Mouse (Mus musculus): Measurements from ENCODE around the gene Ptpra. TPM values are rescaled to one million over a fixed set of nuclear protein-coding genes. Genes with fewer than 3 reads are reported as not detected.
"Not testable (repeated sequence)": the region's sequence is repeated elsewhere in the genome, so short reads cannot be mapped to it uniquely, and the experiment has no call there.

Gene Ptpra
- total RNA-seq, 2 experiments from 2014 or later, result 28.6 to 33.0 TPM

DNA sequence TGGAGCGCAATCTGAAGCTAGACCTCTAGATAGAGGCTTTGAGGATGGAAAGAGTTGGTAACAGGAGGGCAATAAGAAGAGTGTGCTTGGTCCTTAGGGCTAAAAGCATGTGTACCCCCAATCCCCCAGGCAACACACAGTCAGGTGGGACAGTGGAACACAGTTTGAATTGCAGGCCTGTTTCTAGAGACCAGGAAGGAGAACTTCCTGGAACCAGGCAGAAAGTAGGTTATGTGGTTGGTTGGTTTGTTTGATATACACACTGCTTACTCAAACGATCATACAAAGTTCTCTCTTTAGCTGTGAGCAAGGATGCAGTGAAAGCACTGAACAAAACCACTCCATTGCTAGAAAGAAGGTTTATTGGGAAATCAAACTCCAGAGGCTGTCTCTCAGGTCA is 82.1 kb downstream of the Ptpra start:
- intact Hi-C loops (cut with DNase I; ENCODE audit: low total_unique reads), result no loop called here
- no peak for DNase-seq

- DNase-seq, result no peak
- intact Hi-C loops (cut with DNase I; ENCODE audit: low total_unique reads), result no loop called here
These were observed 84.9 kb downstream of the Ptpra start for GRCm38 (mm10) chr2:130535017-130535416.

GRCm38 (mm10) chr2:130536890-130537289 is 86.8 kb downstream of the Ptpra start:
- intact Hi-C loops (cut with DNase I; ENCODE audit: low total_unique reads), result no loop called here
- DNase-seq, result no peak

- intact Hi-C loops (cut with DNase I; ENCODE audit: low total_unique reads), result no loop called here
- DNase-seq, result no peak
These were observed 88.9 kb downstream of the Ptpra start for GRCm38 (mm10) chr2:130538876-130539546.

DNA sequence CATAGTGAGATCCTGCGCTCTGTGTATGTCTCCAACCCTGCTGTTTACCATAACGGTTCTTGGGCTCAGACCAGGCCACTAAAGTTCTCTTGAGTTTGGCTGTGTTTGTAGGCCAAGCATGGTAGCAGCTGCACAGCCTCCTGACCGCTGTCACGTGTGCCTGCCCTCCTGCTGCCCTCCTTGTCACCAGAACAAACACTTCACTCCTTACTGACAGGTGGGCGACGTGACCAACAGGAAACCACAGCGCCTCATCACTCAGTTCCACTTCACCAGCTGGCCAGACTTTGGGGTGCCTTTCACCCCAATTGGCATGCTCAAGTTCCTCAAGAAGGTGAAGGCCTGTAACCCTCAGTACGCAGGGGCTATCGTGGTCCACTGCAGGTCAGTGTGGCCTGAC is 90.2 kb downstream of the Ptpra start:
- intact Hi-C loops (cut with DNase I; ENCODE audit: low total_unique reads), result no loop called here
- no peak for DNase-seq

DNA sequence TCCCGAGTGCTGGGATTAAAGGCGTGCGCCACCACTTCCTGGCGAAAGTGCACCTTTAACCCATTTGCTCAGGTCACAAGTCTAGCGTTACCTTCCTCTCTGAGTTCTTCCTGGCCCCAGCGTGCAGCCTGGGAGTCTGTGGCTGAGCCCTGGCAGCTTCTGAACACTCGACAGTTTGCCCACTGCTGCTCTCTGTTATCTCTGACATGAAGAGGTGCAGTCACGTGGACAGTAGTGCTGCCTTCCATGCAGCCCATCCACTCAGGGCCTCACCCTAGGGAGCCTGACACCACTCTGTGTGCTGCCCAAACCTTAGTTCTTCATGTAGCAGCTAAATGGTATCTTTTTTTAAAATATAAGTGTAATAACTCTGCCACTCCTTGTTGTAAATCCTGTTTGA is 96.9 kb downstream of the Ptpra start:
- intact Hi-C loops (cut with DNase I; ENCODE audit: low total_unique reads), result no loop called here
- no peak for DNase-seq

DNA sequence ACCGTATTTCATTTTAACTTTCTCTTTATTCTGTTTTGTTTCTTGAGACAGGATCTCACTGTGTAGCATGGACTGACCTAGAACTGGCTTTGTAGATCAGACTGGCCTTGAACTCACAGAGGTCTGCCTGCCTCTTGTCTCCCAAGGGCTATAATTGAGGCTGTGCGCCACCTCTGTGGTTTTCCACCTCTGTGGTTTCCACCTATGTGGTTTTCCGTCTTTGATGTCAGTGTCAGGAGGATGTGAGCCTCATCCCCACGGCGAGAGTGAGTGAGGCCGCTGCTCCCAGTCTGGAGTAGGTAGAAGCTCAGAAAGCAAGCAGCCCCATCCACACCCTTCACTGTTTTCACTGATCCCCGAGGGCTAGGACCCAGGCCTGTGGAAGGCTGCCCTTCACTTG is 104.8 kb downstream of the Ptpra start:
- intact Hi-C loops (cut with DNase I; ENCODE audit: low total_unique reads), result no loop called here
- DNase-seq, result no peak

GRCm38 (mm10) chr2:130556292-130556691 is 106.2 kb downstream of the Ptpra start:
- no peak for DNase-seq
- intact Hi-C loops (cut with DNase I; ENCODE audit: low total_unique reads), result no loop called here

- no peak for DNase-seq
- intact Hi-C loops (cut with DNase I; ENCODE audit: low total_unique reads), result no loop called here
These were observed 107.4 kb downstream of the Ptpra start for GRCm38 (mm10) chr2:130557462-130557861.

GRCm38 (mm10) chr2:130558015-130558414 is 107.9 kb downstream of the Ptpra start:
- no peak for DNase-seq
- intact Hi-C loops (cut with DNase I; ENCODE audit: low total_unique reads), result no loop called here

- DNase-seq, result peak; percentile 94
- intact Hi-C loops (cut with DNase I; ENCODE audit: low total_unique reads), result no loop called here
These were observed 113.4 kb downstream of the Ptpra start, which contains the start of gene Mrps26 for GRCm38 (mm10) chr2:130563212-130564055. Gene Mrps26 (plus strand): TSS chr2:130563742.

DNA sequence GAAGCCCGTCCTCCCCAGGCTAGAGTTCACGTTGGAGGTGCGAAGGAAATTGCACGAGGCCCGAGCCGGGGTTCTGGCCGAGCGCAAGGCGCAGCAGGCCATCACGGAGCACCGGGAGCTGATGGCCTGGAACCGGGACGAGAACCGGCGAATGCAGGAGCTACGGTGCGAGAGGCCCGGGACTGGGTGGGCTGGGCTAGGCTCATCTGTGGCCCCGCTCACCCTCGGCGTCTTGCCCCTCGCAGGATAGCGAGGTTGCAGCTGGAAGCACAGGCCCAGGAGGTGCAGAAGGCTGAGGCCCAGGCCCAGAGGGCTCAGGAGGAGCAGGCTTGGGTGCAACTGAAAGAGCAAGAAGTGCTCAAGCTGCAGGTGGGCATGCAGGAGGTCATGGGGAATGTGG is 114.0 kb downstream of the Ptpra start:
- no peak for DNase-seq
- intact Hi-C loops (cut with DNase I; ENCODE audit: low total_unique reads), result no loop called here

DNA sequence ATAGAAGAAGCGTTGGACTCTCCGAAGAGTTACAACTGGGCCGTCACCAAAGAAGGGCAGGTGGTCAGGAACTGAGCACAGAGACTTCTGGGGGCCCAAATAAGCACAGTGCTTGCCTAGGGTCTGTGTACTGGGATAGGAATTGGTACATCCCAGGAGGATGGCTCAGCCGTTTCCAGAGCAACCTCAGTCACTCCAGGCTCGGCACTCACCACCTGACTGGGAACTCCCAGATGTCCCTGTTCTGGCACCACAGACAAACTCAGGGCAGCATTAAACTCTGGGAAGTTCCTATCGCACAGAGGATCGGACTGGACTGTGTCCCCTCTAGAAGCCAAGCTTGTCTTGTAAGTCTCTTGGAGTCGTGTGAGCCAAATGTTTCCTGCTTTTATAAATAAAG is 114.9 kb downstream of the Ptpra start:
- intact Hi-C loops (cut with DNase I; ENCODE audit: low total_unique reads), result no loop called here

DNA sequence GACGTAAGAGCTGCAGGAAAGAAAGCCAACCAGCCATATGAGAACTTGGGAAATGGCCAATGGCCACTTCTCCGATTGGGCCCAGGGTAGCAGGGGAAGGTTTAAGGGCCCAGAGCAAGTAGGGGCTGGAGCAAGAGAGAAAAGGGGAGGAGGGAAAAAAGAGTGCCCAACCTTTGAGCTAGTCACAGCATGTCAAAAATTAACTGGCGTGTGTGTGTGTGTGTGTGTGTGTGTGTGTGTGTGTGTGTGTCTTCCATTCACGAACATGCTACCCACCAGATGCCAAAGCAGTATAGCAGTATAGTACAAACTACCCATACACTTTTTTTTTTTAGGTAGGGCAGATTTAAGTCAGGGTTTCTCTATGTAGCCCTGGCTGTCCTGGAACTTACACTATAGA is 118.8 kb downstream of the Ptpra start:
- intact Hi-C loops (cut with DNase I; ENCODE audit: low total_unique reads), result no loop called here
- no peak for DNase-seq

More for the DNA sequence above, 114.9 kb downstream of the Ptpra start:
- no peak for DNase-seq

DNA sequence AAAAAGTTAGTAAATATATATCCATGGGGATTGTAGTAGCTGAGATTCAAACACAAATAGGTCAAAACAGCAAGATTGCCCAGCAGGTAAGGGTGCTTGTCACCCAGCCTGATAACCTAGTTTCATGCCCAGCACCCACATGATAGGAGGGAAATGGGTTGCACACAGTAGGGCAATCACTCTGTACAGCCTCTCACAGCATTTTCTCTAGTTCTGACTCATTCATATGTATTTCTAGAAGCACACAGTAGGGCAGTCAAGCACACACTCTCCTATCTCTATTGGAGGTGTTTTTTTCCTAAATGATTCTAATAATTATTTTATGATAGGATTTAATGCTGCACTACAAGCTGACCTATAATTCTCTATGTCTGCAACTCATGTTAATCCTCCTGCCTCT is 119.8 kb downstream of the Ptpra start:
- intact Hi-C loops (cut with DNase I; ENCODE audit: low total_unique reads), result no loop called here
- no peak for DNase-seq

DNA sequence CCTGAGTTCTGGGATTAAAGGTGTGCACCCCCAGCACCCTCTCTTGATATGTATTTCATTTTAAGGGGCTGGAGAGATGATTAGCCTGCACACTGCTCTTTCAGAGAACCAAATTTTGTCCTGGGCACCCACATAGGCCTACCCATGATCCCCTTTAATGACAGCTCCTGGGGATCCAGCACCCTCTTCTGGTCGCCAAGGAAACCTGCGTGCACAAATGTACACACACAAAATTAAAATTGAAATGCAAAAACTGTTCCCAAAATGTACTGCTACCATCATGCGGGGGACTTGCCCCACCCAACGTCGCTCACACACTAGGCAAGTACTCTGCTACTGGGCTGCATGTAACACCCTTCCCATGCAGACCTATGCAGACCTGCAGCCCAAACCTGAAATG is 124.9 kb downstream of the Ptpra start:
- DNase-seq, result no peak
- intact Hi-C loops (cut with DNase I; ENCODE audit: low total_unique reads), result no loop called here

GRCm38 (mm10) chr2:130575873-130576272 is 125.8 kb downstream of the Ptpra start, which contains the start of gene Oxt:
Gene Oxt (plus strand): TSS chr2:130576173.
- DNase-seq, result no peak
- intact Hi-C loops (cut with DNase I; ENCODE audit: low total_unique reads), result no loop called here

GRCm38 (mm10) chr2:130576564-130576963 is 126.5 kb downstream of the Ptpra start:
- DNase-seq, result peak; percentile 30
- intact Hi-C loops (cut with DNase I; ENCODE audit: low total_unique reads), result not testable (repeated sequence)

GRCm38 (mm10) chr2:130577021-130577420 is 126.9 kb downstream of the Ptpra start:
- intact Hi-C loops (cut with DNase I; ENCODE audit: low total_unique reads), result no loop called here
- DNase-seq, result no peak

GRCm38 (mm10) chr2:130577632-130578031 is 127.6 kb downstream of the Ptpra start:
- DNase-seq, result no peak
- intact Hi-C loops (cut with DNase I; ENCODE audit: low total_unique reads), result no loop called here

DNA sequence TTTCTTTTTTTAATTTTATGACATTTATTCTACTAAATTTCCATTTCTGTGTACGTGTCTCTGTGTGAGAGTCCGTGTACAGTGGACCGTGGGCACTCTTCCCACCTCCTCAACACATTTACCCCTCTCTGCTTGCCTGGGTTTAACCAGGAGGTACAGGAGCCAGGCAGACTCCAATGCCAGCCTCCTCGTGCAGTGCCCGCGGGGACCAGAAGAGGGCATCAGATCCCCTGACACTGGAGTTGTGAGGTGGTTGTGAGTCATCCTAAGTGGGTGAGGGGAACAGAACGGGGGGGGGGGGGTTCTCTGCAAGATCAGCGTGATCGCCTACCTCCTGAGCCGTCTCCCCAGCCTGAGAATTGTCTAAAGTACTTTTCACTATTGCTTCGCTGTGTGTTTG is 128.1 kb downstream of the Ptpra start:
- DNase-seq, result peak; percentile 46
- intact Hi-C loops (cut with DNase I; ENCODE audit: low total_unique reads), result no loop called here
